Mouse (Mus musculus): ENCODE results near the gene Slc25a51. TPM values are rescaled to one million over a fixed set of nuclear protein-coding genes. Genes with fewer than 3 reads are reported as not detected.

Gene Slc25a51
- polyA plus RNA-seq (2015; fragmentation: Nextera tagmentation; extraction: Ambion mirVana) = 72.5 and 74.0 TPM in 2 replicates

- Histone ChIP-seq H3K4me3 (peak within 1 kb of the TSS; percentile 97), H3K36me3 (ENCODE audit: poor library complexity, severe bottlenecking) (peaks cover 9% of the 10 kb centered on the region), H3K4me1 (peaks cover 32% of the 10 kb centered on the region), H3K4me2 (peak within 1 kb of the TSS; percentile 88), H3K9me3 (replicated peaks) (no peaks in the 10 kb centered on the region), H3K27ac (peak within 1 kb of the TSS; percentile 89), H3K27me3 (no peaks in the 10 kb centered on the region), H3K9ac (peak within 1 kb of the TSS; percentile 97)
- ATAC-seq = peak; percentile 97
- under 1% methylated on average over 56 of the region's 67 CpGs for WGBS
Measured at GRCm38 (mm10) chr4:45408427-45409132, at the start of gene Slc25a51. Slc25a51 (minus strand) TSS chr4:45408766.

GRCm38 (mm10) chr4:45457543-45457942 is 49.0 kb upstream of the Slc25a51 start:
- ATAC-seq = no peak
- Histone ChIP-seq H3K4me3 (no peak overlapping the region), H3K36me3 (ENCODE audit: poor library complexity, severe bottlenecking) (peaks cover 31% of the 10 kb centered on the region), H3K4me2 (no peak overlapping the region), H3K9ac (no peak overlapping the region), H3K27ac (no peak overlapping the region), H3K27me3 (no peaks in the 10 kb centered on the region), H3K4me1 (peaks cover 35% of the 10 kb centered on the region), H3K9me3 (replicated peaks) (no peaks in the 10 kb centered on the region)
- WGBS = 95% methylated on average over 2 of the region's 2 CpGs

GRCm38 (mm10) chr4:45455001-45455400 is 46.4 kb upstream of the Slc25a51 start:
- Histone ChIP-seq H3K27me3 (peaks cover 19% of the 10 kb centered on the region), H3K9me3 (replicated peaks) (no peaks in the 10 kb centered on the region), H3K4me3 (no peak overlapping the region), H3K9ac (no peak overlapping the region), H3K36me3 (ENCODE audit: poor library complexity, severe bottlenecking) (peaks cover 31% of the 10 kb centered on the region), H3K27ac (no peak overlapping the region), H3K4me2 (no peak overlapping the region), H3K4me1 (peaks cover 36% of the 10 kb centered on the region)
- WGBS = 90% methylated on average over 4 of the region's 4 CpGs
- no peak for ATAC-seq

GRCm38 (mm10) chr4:45453271-45453851 is 44.8 kb upstream of the Slc25a51 start:
- H3K27me3 ChIP-seq = peaks cover 19% of the 10 kb centered on the region
- H3K9me3 ChIP-seq (replicated peaks) = no peaks in the 10 kb centered on the region
- 81% methylated on average over 3 of the region's 3 CpGs for WGBS
- H3K9ac ChIP-seq = no peak overlapping the region
- no peak for ATAC-seq
- H3K4me2 ChIP-seq = no peak overlapping the region
- no peak overlapping the region for H3K4me3 ChIP-seq
- H3K4me1 ChIP-seq = peaks cover 48% of the 10 kb centered on the region
- H3K36me3 ChIP-seq (ENCODE audit: poor library complexity, severe bottlenecking) = peaks cover 29% of the 10 kb centered on the region
- peak overlapping the region; percentile 37; the same call in 1 of the 2 replicates for H3K27ac ChIP-seq

- no peak for ATAC-seq
- Histone ChIP-seq H3K9me3 (replicated peaks) (no peaks in the 10 kb centered on the region), H3K27ac (peak overlapping the region; percentile 38; the same call in 1 of the 2 replicates), H3K27me3 (peaks cover 20% of the 10 kb centered on the region), H3K4me1 (peaks cover 52% of the 10 kb centered on the region), H3K36me3 (ENCODE audit: poor library complexity, severe bottlenecking) (peaks cover 23% of the 10 kb centered on the region), H3K4me2 (no peak overlapping the region), H3K9ac (no peak overlapping the region; the same call in 1 of the 2 replicates), H3K4me3 (no peak overlapping the region)
- 82% methylated on average over 7 of the region's 7 CpGs for WGBS
Measured at GRCm38 (mm10) chr4:45452569-45453111, 44.1 kb upstream of the Slc25a51 start.

- Histone ChIP-seq H3K27ac (no peak overlapping the region), H3K9me3 (replicated peaks) (no peaks in the 10 kb centered on the region), H3K4me2 (no peak overlapping the region), H3K4me3 (no peak overlapping the region), H3K9ac (no peak overlapping the region), H3K4me1 (peaks cover 46% of the 10 kb centered on the region), H3K27me3 (peaks cover 31% of the 10 kb centered on the region), H3K36me3 (ENCODE audit: poor library complexity, severe bottlenecking) (peaks cover 36% of the 10 kb centered on the region)
- 24% methylated on average over 5 of the region's 5 CpGs for WGBS
- ATAC-seq = 0 out of 2 replicates have a peak, but pooled peaks have one; percentile 23
Measured at GRCm38 (mm10) chr4:45449012-45449411, 40.4 kb upstream of the Slc25a51 start.

- WGBS = 80% methylated on average over 7 of the region's 7 CpGs
- peaks cover 37% of the 10 kb centered on the region for H3K36me3 ChIP-seq (ENCODE audit: poor library complexity, severe bottlenecking)
- H3K4me3 ChIP-seq = no peak overlapping the region
- peaks cover 31% of the 10 kb centered on the region for H3K27me3 ChIP-seq
- H3K9ac ChIP-seq = no peak overlapping the region
- no peak for ATAC-seq
- no peaks in the 10 kb centered on the region for H3K9me3 ChIP-seq (replicated peaks)
- H3K27ac ChIP-seq = no peak overlapping the region
- H3K4me2 ChIP-seq = no peak overlapping the region
- peaks cover 41% of the 10 kb centered on the region for H3K4me1 ChIP-seq
Measured at GRCm38 (mm10) chr4:45448481-45448880, 39.9 kb upstream of the Slc25a51 start.

GRCm38 (mm10) chr4:45447196-45447595 is 38.6 kb upstream of the Slc25a51 start:
- H3K27ac ChIP-seq = no peak overlapping the region
- no peak overlapping the region for H3K9ac ChIP-seq
- WGBS = 94% methylated on average over 5 of the region's 5 CpGs
- ATAC-seq = no peak
- H3K36me3 ChIP-seq (ENCODE audit: poor library complexity, severe bottlenecking) = peaks cover 45% of the 10 kb centered on the region
- H3K4me1 ChIP-seq = peaks cover 37% of the 10 kb centered on the region
- no peaks in the 10 kb centered on the region for H3K9me3 ChIP-seq (replicated peaks)
- peaks cover 31% of the 10 kb centered on the region for H3K27me3 ChIP-seq
- no peak overlapping the region for H3K4me3 ChIP-seq
- no peak overlapping the region for H3K4me2 ChIP-seq

- Histone ChIP-seq H3K9ac (no peak overlapping the region), H3K9me3 (replicated peaks) (no peaks in the 10 kb centered on the region), H3K27ac (no peak overlapping the region), H3K27me3 (peaks cover 12% of the 10 kb centered on the region), H3K4me2 (no peak overlapping the region), H3K36me3 (ENCODE audit: poor library complexity, severe bottlenecking) (peaks cover 56% of the 10 kb centered on the region), H3K4me1 (peaks cover 27% of the 10 kb centered on the region), H3K4me3 (no peak overlapping the region)
- 75% methylated on average over 3 of the region's 3 CpGs for WGBS
- no peak for ATAC-seq
Measured at GRCm38 (mm10) chr4:45445235-45445634, 36.7 kb upstream of the Slc25a51 start.

GRCm38 (mm10) chr4:45444813-45445212 is 36.2 kb upstream of the Slc25a51 start:
- ATAC-seq = no peak
- H3K9me3 ChIP-seq (replicated peaks) = no peaks in the 10 kb centered on the region
- H3K4me2 ChIP-seq = no peak overlapping the region
- H3K36me3 ChIP-seq (ENCODE audit: poor library complexity, severe bottlenecking) = peaks cover 60% of the 10 kb centered on the region
- H3K9ac ChIP-seq = no peak overlapping the region
- H3K4me3 ChIP-seq = no peak overlapping the region
- H3K27ac ChIP-seq = no peak overlapping the region
- H3K27me3 ChIP-seq = peaks cover 12% of the 10 kb centered on the region
- WGBS = 80% methylated on average over 4 of the region's 4 CpGs
- H3K4me1 ChIP-seq = peaks cover 23% of the 10 kb centered on the region

GRCm38 (mm10) chr4:45443652-45444051 is 35.1 kb upstream of the Slc25a51 start:
- peaks cover 12% of the 10 kb centered on the region for H3K27me3 ChIP-seq
- no peak overlapping the region for H3K4me2 ChIP-seq
- H3K36me3 ChIP-seq (ENCODE audit: poor library complexity, severe bottlenecking) = peaks cover 61% of the 10 kb centered on the region
- H3K9ac ChIP-seq = no peak overlapping the region
- ATAC-seq = no peak
- WGBS = 93% methylated on average over 7 of the region's 7 CpGs
- no peak overlapping the region for H3K4me3 ChIP-seq
- peaks cover 12% of the 10 kb centered on the region for H3K4me1 ChIP-seq
- no peaks in the 10 kb centered on the region for H3K9me3 ChIP-seq (replicated peaks)
- H3K27ac ChIP-seq = no peak overlapping the region

- WGBS = 64% methylated on average over 3 of the region's 3 CpGs
- Histone ChIP-seq H3K36me3 (ENCODE audit: poor library complexity, severe bottlenecking) (peaks cover 56% of the 10 kb centered on the region), H3K9me3 (replicated peaks) (no peaks in the 10 kb centered on the region), H3K4me3 (no peak overlapping the region), H3K9ac (no peak overlapping the region), H3K4me2 (no peak overlapping the region), H3K4me1 (peaks cover 14% of the 10 kb centered on the region), H3K27ac (0 out of 2 replicates have a peak overlapping the region, but pooled peaks have one; percentile 35), H3K27me3 (peaks cover 8% of the 10 kb centered on the region)
- no peak for ATAC-seq
Measured at GRCm38 (mm10) chr4:45442237-45442636, 33.7 kb upstream of the Slc25a51 start.
